Mouse (Mus musculus) CD4-positive, CD25-positive, alpha-beta regulatory T cell, adult 4 months (primary cell): ENCODE results near the gene Mphosph8. TPM values are rescaled to one million over a fixed set of nuclear protein-coding genes. Genes with fewer than 3 reads are reported as not detected.
A peak's percentile ranks its signal among the peaks of the same experiment; 100 is the strongest.

ENCODE experiments used
- ATAC-seq: one replicate; pipeline ENCODE4 v1.8.0; 2017
- polyA plus RNA-seq, 2 experiments: library from polyadenylated mRNA; unstranded; fragments of 100-300 nt; shearing (Covaris generic); gene quantifications; one replicate each; pipeline ENCODE4 v1.2.1; 2017

Mphosph8 gene
- 10 to 100 TPM; 49.3 to 88.8 TPM for polyA plus RNA-seq

DNA sequence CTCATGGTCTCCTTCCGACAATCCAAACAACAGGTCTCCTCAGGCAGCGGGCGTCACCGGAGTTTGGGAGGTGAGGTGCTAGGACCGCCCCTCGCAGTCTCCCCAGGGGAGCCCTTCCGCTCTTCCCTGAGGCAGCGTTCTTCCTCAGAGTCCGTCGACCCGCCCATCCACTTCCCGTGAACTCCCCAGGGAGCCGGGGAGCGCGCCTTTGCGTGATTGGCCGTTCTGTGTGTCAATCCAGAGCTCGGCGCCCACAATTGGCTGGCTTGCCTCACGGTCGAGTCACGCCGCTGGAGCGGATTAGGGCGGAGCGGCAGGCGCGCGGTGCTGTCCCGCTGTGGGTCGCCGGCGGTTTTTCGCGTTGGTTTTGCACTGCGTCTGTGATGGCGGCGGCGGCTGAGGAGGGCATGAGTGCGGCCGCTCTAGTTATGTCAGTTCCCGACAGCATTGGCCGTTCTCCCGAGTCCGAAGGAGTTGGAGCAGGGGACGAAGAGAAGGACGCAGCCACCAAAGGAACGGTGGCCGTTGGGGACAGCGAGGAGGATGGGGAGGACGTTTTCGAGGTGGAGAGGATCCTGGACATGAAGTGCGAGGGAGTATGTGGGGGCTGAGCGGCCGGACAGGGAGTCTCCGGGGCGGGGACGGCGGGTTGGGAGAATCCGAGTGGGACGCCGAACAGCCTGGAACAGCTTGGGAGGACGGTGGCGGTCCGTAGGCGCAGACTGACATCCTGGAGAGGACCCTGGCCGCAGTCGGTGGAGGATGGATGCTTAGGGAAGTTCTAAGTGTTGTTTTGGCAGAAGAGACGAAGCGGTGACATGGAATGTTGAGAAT, at the start of gene Mphosph8:
TSS of gene Mphosph8 (plus strand) at position 280 of the 834 bp plus-strand sequence.
- peak; percentile 99 for ATAC-seq

DNA sequence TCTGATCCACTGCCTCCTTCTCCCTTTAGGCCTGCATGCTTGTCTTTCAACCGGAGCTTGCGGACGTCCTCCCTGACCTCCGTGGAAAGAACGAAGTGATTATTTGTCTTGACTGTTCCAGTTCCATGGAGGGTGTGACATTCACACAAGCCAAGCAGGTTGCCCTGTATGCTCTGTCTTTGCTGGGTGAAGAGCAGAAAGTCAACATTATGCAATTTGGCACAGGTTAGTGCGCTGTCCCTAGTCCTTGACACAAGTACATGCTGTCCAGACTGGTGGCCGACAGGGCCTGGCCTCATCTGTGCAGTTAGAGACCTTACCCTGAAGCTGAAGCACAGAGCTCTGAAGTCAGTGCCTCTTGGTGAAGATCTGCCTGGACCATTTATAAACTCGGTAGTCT, 47.6 kb upstream of the Mphosph8 start:
- no peak for ATAC-seq

DNA sequence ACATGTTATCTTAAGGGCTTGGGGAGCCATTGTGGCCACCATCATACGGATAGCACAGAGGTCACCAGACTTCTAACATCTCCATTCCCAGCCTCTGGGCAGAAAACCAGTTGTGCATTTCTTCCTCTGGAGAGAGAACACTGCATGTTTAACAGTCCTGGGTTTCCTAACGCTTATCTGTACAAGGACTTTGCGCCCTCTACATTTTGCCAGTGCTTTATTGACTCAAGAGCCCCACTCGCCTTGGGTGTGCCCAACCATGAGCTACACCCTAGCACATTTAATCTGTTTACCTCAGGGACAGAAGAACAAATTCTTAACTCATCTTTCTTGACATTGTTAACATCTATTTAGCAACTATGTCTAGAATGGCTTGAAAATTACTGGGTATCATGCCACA, 41.8 kb upstream of the Mphosph8 start:
- ATAC-seq: no peak

DNA sequence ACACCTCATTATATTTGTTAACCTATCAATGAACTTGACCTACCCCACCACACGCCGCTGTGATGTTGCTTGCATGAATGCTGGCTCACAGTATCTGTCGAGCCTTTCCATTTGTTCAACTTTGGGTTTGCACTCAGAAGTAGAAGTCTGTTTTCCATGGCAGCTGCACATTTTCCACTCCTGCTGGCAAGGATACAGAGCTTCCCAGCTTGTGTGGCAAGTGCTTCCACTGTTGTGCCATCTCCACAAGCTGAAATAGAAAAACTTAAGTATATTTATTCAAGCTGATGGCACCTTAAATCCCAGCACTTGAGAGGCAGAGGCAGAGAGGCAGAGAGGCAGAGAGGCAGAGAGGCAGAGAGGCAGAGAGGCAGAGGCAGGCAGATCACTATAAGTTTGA, 39.7 kb upstream of the Mphosph8 start:
- no peak for ATAC-seq

DNA sequence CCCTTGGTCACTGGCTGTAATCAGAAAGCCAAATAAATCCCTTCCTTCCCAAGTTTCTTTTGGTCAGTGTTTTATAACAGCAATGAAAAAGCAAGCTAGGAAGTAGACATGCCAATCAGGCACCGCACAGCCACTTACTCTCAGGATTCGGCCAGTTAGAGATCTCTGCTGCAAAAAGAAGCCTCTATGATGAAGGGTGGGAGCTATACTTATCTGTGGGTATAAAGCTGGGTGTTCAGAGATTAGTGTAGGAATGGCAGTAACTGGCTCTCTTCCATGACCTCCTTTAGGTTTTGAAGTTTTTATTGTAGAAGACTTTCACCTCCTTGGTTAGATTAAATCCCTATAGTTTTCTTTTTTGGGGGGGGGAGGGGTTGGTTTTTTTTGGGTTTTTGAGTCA, 36.9 kb upstream of the Mphosph8 start:
- ATAC-seq: no peak

DNA sequence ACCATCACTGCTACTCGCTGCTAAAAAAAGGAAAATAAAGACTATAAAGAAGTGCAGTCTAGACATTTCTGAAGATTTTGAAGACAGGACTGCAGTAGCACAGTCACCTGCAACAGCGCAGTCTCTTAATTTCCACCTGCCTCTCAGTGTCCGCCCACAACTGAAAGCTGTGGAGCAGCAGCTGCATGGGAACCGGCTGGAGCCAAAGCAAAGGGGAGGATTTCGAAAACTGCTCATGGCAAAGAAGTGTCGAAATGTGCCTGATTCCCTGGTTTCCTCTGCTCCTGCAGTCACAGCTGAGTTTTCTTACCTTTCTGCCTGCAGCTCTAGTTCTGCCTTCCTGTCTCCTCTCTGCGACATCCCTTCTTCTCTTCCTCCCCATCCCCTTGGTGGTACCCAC, 20.8 kb upstream of the Mphosph8 start:
- ATAC-seq: no peak

DNA sequence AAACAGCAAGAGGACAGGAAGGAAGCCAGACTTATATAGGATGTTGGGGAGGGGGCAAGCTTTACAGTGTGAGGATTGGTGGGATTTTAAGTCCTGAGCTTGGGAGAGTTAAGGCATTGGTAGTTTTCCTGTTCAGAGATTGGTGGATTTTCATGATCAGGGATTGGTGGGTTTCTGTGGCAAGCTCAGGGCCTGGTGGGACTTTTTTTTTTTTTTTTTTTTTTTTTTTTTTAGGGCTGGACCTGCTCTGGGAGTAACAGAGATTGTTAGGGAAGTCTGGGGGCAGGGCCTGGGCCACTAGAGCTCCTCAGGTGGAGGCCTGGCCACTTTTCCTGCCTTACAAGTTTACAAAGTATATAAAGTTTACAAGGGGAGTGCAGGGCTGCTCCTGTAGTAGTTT, 18.6 kb upstream of the Mphosph8 start:
- ATAC-seq: no peak

DNA sequence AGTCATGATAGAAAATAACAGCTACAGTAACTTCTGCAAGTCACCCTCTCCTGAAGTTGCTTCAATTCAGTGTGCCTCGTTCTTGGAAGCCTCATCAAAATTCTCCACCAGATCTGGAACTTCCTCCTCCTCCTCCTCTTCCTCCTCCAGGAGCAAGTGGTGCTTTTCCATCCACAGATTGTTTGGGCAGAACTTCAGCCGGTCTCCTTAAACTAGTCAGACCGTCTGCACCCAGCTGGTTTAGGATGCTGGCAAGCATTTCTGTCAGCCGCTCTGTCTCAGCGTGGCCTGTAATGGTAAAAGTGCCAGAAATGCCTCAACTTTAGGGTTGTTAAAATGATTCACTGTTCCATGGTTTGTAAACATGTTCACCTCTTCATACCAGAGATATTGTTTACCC, 2.4 kb upstream of the Mphosph8 start:
- ATAC-seq: no peak

DNA sequence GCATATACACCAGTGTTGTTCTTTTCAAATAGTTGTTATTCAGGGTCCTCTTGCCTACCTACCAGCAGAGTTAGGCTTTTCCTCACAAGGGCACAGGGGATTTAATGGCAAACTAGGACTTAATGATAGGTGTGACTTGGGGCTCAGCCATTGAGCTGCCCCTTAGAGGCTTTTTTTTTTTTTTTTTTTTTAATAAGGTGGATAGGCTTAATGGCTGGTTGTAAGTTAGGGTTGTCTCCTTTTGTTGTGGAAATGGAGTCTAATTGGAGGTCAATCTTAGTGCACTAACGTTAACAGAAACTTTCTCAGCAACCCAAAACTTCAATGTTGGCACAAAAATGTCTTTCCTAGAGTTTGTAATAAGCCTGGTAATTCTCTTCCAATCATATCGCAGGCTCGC, 1.1 kb upstream of the Mphosph8 start:
- ATAC-seq: no peak

DNA sequence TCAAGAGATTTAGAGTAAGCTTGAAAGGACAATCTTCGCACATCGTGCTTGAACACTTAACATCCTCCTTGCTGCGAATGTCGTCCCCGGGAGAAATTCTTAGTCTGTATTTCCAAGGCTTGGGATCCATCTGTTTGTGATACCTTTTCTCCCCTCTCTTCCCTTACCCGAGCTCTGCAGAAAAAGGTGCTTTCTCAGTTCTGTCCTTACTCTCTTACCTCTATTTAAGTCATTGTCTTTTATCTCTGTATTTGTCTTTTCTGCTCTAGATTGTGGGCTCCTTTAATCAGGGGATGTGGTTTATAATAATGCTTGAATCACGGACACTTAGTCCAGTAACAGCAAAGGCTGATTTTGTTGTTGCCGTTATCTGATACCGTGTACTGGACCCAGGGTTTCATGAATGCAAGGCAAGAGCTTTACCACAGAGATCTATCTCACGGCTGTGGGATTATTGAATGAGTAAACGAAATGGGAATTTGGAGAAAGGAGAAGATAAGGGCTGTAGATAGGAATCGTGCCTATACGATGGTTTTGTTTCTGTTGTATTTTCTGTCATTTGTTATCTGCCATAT, 1.1 kb downstream of the Mphosph8 start:
- no peak for ATAC-seq

DNA sequence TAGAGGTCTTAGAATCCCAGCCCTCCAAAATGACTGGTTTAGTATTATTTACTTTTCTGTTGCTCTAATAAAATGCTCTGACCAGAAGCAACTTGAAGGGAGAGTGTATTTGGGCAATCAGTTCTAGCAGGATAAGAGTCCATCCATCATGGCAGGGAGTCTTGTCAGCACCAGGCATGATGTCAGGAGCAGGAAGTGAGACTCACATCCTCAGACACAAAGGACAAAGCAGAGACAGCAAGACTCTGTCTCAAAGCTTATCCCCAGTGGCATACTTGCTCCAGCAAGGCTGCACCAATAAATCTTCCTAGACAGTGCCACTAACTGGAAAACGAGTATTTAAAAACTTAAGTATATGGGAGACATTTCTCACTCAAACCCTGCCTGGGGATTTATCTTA, 17.4 kb downstream of the Mphosph8 start:
- ATAC-seq: no peak

DNA sequence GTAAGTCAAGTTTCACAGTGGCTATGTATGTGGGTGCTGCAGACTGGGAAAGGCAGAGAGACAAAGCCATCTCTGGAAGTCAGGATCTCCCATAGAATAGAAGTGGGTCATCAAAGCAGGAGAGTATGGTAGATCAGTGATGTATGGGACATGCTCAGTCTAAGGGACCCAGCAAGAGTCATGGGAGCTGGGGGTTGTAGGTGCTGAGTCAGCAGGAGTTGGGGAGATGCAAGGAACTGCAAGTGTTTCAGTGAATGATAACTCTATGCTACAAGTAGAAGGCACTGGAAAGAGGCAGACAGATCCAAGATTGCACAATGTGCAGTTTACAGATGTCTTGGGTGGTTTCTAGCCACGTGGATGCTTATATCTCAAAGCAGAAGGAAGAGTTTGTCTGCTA, 21.1 kb downstream of the Mphosph8 start:
- no peak for ATAC-seq

DNA sequence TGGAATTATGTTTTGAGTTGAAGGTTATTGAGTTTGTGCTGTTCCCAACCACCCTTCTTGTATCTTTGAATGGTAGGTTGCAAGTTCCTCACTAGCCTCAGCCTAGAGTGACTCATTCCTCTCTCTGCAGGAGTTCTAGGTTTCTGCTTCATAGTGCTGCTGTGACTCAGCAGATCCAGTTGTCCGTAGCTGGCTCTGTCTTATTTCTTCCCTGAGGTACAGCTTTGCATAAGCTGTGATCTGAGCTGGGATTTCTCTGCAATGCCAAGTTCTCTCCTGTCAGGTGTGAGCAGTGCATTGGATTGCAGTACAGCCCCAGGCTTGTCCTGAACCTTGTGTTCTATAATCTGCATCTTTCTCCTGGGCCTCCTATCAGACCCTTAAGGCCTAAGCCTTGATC, 21.7 kb downstream of the Mphosph8 start:
- ATAC-seq: no peak

DNA sequence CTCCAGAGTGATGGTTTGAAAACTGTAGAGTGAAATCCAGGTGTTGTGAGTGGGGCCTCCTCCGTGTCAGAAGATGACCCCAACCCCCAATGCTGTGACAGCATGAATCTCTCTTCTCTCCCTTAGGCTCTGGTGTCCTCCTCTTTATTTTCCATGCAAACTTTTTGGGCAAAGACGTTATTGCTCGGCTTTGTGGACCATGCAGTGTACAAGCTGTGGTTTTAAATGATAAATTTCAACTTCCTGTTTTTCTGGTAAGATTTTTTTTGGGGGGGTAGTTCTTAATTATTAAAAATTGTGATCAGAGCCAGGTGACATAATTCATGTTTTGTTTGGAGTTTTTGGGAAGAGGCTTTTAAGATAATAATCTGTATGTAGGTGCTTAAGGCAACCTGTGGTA, 27.4 kb downstream of the Mphosph8 start:
- no peak for ATAC-seq

DNA sequence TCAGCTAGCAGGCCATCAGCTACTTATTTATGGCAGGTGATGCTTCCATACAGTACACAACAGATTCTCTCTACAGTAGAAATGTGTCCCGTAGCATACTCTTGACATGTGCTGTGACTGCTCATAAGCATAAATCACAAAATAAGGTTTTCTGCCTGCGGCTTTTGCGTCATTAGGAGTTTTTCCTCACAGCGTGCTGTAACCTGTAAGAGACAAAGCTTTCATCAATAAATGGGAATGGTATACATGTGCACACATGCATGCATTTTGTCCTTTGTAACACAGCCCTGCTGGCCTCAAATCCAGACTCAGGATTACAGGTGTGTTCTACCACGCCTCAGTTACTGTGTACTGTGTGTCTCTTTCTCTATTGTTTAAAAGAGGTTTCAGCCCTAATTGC, 29.8 kb downstream of the Mphosph8 start:
- ATAC-seq: no peak

DNA sequence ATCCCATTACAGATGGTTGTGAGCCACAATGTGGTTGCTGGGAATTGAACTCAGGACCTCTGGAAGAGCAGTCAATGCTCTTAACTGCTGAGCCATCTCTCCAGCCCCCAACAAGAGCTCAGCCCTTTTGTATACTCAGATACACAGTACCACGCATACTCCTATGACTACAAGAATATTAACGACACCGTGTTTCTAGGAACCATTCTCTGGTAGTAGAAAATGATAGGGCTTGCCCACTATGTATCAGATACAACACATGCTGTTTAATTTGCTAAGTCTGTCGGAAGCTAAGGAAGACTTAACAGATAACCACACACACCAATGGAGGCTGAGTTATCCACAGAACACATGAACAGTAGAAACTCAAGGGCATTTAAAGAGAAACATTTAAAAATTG, 34.6 kb downstream of the Mphosph8 start:
- no peak for ATAC-seq

DNA sequence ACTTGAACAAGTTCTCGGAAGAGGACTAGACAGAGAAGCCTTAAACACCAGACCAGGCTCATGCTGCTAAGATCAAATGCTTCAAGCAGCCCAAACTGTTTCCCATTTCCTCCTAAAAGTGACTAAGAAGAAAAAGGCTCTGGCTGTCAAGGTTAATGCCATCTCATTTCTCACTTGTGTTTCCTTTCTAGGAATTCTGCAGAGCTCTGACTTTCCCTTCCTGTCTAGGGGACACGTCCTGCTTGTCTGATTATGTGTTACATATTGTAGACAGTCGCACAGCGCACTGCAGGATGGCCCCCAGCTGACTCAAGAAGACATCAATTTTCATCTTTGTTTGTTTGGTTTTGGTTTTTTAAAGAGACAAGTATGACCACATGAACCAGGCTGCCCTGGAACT, 37.6 kb downstream of the Mphosph8 start:
- no peak for ATAC-seq

DNA sequence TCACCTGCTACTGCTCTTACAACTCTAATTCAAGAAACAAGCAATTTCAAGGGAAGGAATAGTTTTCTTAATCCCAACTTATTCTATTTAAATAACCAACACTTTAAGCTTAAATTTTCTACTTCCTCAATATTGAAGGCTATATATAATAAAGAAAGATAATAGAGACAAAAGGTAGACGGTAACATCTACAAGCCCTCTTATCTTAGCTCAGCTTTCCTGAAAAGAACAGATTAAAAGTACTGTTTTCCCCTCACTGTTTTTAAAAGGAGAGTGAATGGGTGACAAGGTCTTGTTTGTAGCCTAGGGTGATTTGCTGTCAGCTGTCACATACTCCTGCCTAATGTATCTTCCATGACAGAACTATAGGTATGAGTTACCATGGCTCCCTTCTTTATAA, 58.4 kb downstream of the Mphosph8 start:
- no peak for ATAC-seq

DNA sequence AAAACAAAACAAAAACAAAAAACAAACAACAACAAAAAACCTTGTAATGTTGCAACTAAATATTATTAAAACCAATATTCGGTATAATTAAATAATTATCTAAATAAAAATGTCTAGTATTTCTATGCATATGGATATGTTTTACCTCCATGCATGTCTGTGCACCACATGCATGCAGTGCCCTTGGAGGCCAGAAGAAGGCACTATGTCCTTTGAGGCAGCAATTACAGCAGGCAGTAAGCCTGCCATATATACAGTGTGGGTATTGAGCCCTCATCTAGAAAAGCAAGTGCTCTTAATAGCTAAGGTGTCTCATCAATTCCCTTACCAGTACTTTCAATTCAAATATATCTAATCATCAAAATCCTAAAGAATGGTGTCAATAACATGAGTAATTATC, 72.1 kb downstream of the Mphosph8 start:
- ATAC-seq: no peak

Other genes starting within 250 kb of the Mphosph8 start
- 10 to 100 TPM; 13.0 to 14.5 TPM for gene Cenpj, start 92.8 kb upstream of the Mphosph8 start, polyA plus RNA-seq
- 10 to 100 TPM; 47.3 to 49.6 TPM for gene Parp4, start 92.6 kb upstream of the Mphosph8 start, polyA plus RNA-seq
- 10 to 100 TPM; 11.8 to 17.9 TPM for gene Pspc1, start 110.1 kb downstream of the Mphosph8 start, polyA plus RNA-seq
- 10 to 100 TPM; 52.6 to 53.7 TPM for gene Zmym5, start 143.5 kb downstream of the Mphosph8 start, polyA plus RNA-seq
- 10 to 100 TPM; 63.5 to 69.4 TPM for gene Zmym2, start 218.4 kb downstream of the Mphosph8 start, polyA plus RNA-seq